Mouse (Mus musculus): ENCODE measurements around the gene Spock1.

DNA sequence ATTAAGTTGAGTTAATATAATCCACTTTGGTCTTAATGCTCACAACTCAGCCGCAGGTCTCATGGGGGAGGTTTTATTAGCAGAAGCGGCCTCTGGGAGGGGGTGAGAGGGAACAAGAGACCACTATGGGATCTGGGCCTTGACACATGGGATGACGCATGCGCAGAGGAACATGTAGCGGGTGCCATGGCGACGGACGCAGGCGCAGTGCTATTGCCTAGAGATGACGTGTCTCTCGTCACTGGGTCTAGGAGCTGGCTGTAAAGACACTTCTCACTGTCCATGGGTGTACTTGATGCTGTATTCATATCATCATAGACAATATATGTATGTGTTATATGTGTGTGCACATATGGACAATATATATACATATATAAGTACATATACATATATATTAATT is 29.3 kb downstream of the Spock1 start:
- TF ChIP-seq GATA1 (IDR thresholded peaks at IDR 0.05; ENCODE audit: borderline replicate concordance, low read length) (no peak), FLI1 (IDR thresholded peaks at IDR 0.05; ENCODE audit: low read length) (no peak)

All from megakaryocyte, embryonic 14.5 days (primary cell).